Mouse (Mus musculus): ENCODE results near the gene Aida.
"Not testable (repeated sequence)": the region's sequence is repeated elsewhere in the genome, so short reads cannot be mapped to it uniquely, and the experiment has no call there.

The Aida gene

GRCm38 (mm10) chr1:183322496-183322895 lies 26.1 kb downstream of the Aida start:
- DNase-seq, result not testable (repeated sequence)

- DNase-seq, result no peak
Measured at GRCm38 (mm10) chr1:183323923-183324322, 27.5 kb downstream of the Aida start.

GRCm38 (mm10) chr1:183324433-183324832 lies 28.0 kb downstream of the Aida start:
- DNase-seq, result no peak

- no peak for DNase-seq
Measured at GRCm38 (mm10) chr1:183327171-183327570, 30.8 kb downstream of the Aida start.

GRCm38 (mm10) chr1:183342902-183343301 lies 46.5 kb downstream of the Aida start:
- DNase-seq, result not testable (repeated sequence)

- DNase-seq, result peak; percentile 86 to 88
Measured at GRCm38 (mm10) chr1:183344886-183345816, 48.8 kb downstream of the Aida start.

GRCm38 (mm10) chr1:183345817-183346195 lies 49.4 kb downstream of the Aida start:
- no peak for DNase-seq

GRCm38 (mm10) chr1:183349840-183350239 lies 53.5 kb downstream of the Aida start:
- peak; percentile 69 to 71 for DNase-seq

- DNase-seq, result no peak
Measured at GRCm38 (mm10) chr1:183358901-183359300, 62.5 kb downstream of the Aida start.

- DNase-seq, result no peak
Measured at GRCm38 (mm10) chr1:183362301-183362700, 65.9 kb downstream of the Aida start.

GRCm38 (mm10) chr1:183362729-183363576 lies 66.6 kb downstream of the Aida start:
- DNase-seq, result no peak

GRCm38 (mm10) chr1:183363577-183363867 lies 67.1 kb downstream of the Aida start:
- DNase-seq, result no peak

GRCm38 (mm10) chr1:183366361-183366760 lies 70.0 kb downstream of the Aida start:
- DNase-seq, result no peak

GRCm38 (mm10) chr1:183368601-183369400 lies 72.4 kb downstream of the Aida start:
- DNase-seq, result peak; percentile 55 to 56

GRCm38 (mm10) chr1:183369427-183370014 lies 73.1 kb downstream of the Aida start, which contains the start of gene Mia3:
TSS of gene Mia3 (minus strand) at chr1:183369553.
- DNase-seq, result peak; percentile 99 to 100

GRCm38 (mm10) chr1:183374728-183375127 lies 78.3 kb downstream of the Aida start:
- DNase-seq, result no peak
